Mouse (Mus musculus) bone marrow, adult 2 months (tissue): ENCODE measurements around the gene 2510009E07Rik. TPM values are rescaled to one million over a fixed set of nuclear protein-coding genes. Genes with fewer than 3 reads are reported as not detected.

ENCODE experiments used
- H3K27ac ChIP-seq: fragments of 200-500 bp; 2 replicates; pipeline ENCODE4 v1.5.1; 2012; ENCODE audit warnings: low read depth, mild to moderate bottlenecking, control low read depth, inconsistent platforms, low read length; ENCODE audit not compliant: control insufficient read depth, poor library complexity, insufficient read depth
- H3K4me1 ChIP-seq: fragments of 200-500 bp; 2 replicates; pipeline ENCODE4 v1.6.1; 2011; ENCODE audit warnings: low read length; ENCODE audit not compliant: control insufficient read depth, insufficient read depth
- H3K4me3 ChIP-seq: fragments of 200-500 bp; replicated peaks from 2 replicates; pipeline ENCODE3; 2011; ENCODE audit warnings: mild to moderate bottlenecking, low read depth, low read length, control low read depth; ENCODE audit not compliant: control insufficient read depth
- CTCF ChIP-seq: fragments of 200-500 bp; IDR thresholded peaks from 2 replicates; pipeline ENCODE4 v1.5.1; 2011; ENCODE audit warnings: low read length, control low read depth; ENCODE audit not compliant: control insufficient read depth, insufficient read depth
- POLR2A ChIP-seq: fragments of 200-500 bp; IDR thresholded peaks from 2 replicates; pipeline ENCODE4 v1.6.1; 2011; ENCODE audit warnings: low read depth, mild to moderate bottlenecking, control low read depth, low read length, borderline replicate concordance; ENCODE audit not compliant: control insufficient read depth
- WGBS: fragments of 180-500 bp; shearing (Covaris S2); methylation state at CpG from one replicate; pipeline ENCODE4 v1.1.7; 2018; 5-methylcytosine and 5-hydroxymethylcytosine counted together
- polyA plus RNA-seq: library from polyadenylated mRNA; stranded (reverse); fragments of >200 nt; gene quantifications from 2 replicates; pipeline ENCODE4 v1.2.4, GENCODE M21; 2011; ENCODE audit warnings: low replicate concordance; ENCODE audit not compliant: missing spikeins, insufficient read depth, insufficient read length

2510009E07Rik gene
- polyA plus RNA-seq, 1 experiment = 3.9 TPM

DNA sequence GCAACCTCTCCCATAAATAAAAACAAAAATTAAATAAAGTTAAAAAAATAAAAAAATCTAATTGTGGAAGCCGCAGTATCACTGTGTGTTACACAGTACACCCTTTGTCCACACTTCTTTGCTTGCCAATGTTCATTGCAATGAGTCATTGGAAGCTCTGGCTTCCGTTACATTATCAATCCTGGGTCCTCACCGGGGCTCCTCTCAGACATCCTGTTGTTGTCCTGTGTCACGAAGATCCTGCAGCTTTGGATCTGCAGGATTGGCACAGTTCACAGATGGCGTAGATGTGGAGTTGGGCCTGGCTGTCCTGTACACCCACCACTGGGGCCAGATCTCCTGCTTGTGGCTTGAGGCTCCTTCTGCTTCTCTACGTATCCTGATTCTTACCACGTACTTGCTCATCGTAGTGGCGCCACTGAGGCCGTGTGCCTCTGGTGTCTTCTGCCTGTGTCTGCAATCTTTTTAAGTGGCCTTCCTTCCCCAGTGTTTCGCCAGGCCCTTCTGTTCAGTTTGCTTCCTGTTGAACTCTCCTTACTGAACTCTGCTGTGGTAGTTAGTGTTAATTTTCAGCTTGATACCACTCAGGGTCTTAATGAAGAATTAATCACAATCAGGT is 57.2 kb downstream of the 2510009E07Rik start:
- no peak overlapping the region for H3K27ac ChIP-seq
- H3K4me1 ChIP-seq = peaks cover 13% of the 10 kb centered on the region
- no peak for TF ChIP-seq POLR2A
- 64% methylated on average over 11 of the region's 11 CpGs for WGBS
- no peak overlapping the region for H3K4me3 ChIP-seq

DNA sequence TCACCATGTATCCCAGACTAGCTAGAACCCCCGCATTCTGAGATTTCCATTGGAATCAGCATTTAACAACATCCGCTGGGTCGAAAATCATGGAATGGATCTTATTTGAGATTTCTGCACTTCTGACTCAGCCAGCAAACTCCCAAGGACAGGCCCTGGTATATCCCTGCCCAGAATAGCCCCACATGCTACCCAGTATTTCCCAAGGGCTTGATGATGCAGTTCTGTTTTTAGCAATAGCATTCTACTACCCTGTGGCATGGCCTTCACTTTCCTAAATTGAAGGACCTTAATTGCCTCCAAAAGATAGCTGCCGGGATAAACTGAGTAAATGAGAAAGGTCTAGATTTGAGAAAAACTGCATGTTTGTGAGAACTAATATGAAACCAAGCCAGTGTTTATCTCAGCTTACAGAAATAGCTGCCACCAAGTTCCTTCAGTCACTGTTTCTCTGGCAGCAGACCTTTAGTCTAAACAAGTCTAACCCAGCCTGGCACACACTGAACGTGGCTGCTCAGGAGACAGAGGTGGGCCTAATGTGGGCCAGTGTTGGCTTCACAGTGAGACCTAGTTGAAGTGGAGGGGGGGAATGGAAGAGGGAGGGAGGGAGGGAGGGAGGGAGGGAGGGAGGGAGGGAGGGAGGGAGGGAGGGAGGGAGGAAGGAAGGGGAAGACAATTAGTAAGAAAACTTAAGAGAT is 58.2 kb downstream of the 2510009E07Rik start:
- H3K4me3 ChIP-seq = no peak overlapping the region
- peaks cover 5% of the 10 kb centered on the region for H3K4me1 ChIP-seq
- no peak overlapping the region for H3K27ac ChIP-seq
- 87% methylated on average over 5 of the region's 5 CpGs for WGBS
- TF ChIP-seq POLR2A (no peak), CTCF (no peak)

DNA sequence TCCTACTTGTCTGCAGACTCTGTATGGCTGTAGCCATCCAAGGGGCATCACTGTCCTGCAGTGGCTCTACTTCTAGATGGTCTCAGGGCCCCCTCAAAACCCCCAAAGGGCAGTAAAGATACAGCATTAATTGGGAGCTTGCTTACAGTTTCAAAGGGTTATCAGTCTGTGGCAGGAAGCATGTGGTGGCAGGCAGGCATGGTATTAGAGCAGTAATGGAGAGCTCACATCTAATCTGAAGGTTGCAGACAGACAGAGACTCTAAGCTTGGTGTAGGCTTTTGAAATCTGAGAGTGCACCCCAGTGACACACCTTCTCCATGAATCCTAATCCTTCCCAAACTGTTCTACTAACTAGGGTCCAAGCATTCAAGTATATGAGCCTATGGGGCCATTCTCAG is 60.0 kb downstream of the 2510009E07Rik start:
- H3K4me3 ChIP-seq = no peak overlapping the region
- H3K4me1 ChIP-seq = no peaks in the 10 kb centered on the region; the same call in 1 of the 2 replicates
- no peak for TF ChIP-seq POLR2A
- no peak for TF ChIP-seq CTCF
- H3K27ac ChIP-seq = no peak overlapping the region

DNA sequence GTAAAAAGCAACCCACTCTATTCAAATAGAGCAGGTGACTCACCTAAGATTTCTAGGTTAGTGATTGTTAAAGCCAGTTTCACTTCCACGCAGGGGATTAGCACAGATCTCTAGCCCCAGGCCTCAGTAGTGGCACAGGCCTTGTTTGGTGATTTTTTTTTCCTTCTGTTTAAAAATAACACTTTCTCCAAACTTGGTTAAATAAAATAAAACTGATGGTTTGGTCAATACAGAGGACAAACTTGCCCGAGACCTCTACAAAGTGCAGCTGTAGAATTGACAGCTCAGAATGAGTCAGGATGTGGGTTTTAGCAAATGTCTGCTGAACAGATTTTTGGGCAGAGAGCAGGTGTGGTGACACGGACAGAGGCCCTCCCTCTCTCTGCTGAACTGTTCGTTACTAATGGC is 62.6 kb downstream of the 2510009E07Rik start:
- TF ChIP-seq CTCF (no peak), POLR2A (no peak)
- Histone ChIP-seq H3K4me3 (no peak overlapping the region), H3K27ac (no peak overlapping the region), H3K4me1 (no peaks in the 10 kb centered on the region; the same call in 1 of the 2 replicates)
- 49% methylated on average over 4 of the region's 4 CpGs for WGBS

DNA sequence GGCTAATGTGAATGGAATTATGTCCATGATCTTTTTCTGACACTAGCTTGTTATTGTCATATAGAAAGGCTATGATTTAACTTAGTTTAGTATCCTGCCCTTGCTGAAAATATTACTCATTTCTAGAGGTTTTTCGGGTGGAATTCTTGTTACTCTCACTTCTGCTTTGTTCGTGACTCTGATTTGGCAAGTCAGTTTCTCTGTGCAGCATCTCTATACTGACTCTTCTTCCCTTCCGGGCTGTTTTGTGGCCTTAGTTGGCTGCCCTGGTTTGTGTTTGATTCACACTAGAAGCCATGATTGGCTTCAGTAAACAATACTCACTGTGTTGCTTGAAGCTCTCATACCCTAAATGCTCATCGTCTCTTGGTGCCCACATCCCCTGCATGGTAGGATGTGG is 63.9 kb downstream of the 2510009E07Rik start:
- no peaks in the 10 kb centered on the region; the same call in none of the 2 replicates for H3K4me1 ChIP-seq
- TF ChIP-seq POLR2A = no peak
- no peak for TF ChIP-seq CTCF
- H3K27ac ChIP-seq = no peak overlapping the region; the same call in 1 of the 2 replicates
- 23% methylated on average over 4 of the region's 4 CpGs for WGBS
- H3K4me3 ChIP-seq = no peak overlapping the region

DNA sequence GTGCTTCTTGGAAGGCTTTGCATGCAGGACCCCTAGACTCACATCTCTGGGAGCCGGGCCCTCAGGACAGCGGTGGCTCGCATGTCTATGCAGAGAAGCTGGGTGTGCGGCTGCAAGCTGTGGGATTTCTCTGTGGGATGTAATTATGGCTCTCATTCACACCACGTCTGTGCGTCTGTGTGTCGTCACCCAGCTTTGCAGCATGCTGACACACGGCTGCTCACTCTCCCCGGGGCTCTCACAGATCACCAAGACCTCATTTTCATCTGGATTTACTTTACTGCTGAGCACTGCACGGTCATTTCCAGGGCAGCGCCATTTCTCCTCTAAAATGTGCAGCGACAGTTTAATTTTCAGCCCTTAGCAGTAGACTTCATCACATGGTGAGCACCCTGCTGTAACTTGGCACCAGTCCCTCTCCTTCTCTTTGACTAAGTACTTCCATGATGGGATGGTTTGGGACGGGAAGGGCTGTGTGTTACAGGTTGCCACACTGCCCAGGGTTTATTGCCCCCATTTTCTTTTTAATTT is 66.3 kb downstream of the 2510009E07Rik start:
- Histone ChIP-seq H3K27ac (no peak overlapping the region), H3K4me3 (no peak overlapping the region), H3K4me1 (no peaks in the 10 kb centered on the region; the same call in none of the 2 replicates)
- TF ChIP-seq CTCF (no peak), POLR2A (no peak)
- WGBS = 84% methylated on average over 13 of the region's 13 CpGs

DNA sequence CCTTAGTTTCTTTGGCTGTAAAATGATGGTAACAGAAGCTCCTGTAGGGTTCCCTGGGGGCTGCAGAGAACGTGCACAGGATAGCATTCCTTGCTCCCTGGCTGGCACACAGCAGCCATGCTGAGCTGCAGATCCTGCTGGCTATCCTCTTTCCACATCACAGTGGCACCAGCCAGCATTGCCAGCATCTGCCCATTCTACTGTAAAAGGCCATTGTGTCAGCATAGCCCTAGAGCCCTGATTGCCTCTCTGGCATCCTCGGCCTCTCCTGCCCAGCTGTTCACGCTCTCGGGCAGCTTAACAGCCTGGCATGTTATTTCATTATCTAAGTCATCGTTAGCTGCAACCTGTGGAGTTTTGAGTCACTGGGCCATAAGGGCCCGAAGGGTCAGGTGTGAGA is 67.2 kb downstream of the 2510009E07Rik start:
- no peak overlapping the region for H3K4me3 ChIP-seq
- 85% methylated on average over 6 of the region's 6 CpGs for WGBS
- H3K4me1 ChIP-seq = no peaks in the 10 kb centered on the region; the same call in none of the 2 replicates
- TF ChIP-seq CTCF (no peak), POLR2A (no peak)
- H3K27ac ChIP-seq = no peak overlapping the region

DNA sequence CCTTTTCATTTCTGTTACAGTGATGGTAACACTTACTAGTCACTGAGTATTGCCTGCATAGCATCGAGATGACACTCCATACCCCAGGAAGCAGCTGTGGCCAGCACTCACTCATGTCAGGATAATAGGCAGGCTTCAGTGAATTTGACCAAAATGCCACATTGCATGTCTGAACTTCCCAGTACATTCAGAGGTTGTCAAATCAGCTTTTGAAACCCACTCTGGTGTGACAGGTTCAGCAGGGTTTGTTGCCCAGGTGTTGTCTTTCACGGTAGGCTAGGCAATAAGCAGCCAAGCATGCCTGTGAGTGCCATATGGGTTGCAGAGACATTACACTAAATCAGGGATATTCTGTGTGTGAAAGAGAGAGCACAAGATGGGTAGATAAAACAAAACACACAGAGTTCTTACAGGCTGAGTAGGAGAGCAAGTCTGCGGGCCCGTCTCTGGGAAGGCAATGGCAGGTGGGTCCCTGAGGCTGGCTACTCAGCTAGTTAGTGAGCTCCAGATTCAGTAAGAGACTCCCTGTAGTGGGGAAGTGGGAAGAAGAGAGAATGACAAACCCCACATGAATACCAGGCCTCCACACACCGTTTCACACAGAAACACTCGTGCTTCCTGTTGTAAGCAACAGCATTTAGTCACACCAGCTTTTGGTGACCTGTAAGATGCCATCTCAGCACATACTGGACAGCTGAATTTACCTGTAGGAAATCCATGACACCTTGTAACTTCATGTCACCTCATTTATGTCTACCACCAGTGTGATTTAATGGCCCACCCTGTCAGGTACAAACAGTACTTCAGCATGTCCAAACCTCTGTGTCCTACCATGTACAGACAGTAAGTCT is 68.5 kb downstream of the 2510009E07Rik start:
- H3K27ac ChIP-seq = no peak overlapping the region
- 69% methylated on average over 6 of the region's 6 CpGs for WGBS

DNA sequence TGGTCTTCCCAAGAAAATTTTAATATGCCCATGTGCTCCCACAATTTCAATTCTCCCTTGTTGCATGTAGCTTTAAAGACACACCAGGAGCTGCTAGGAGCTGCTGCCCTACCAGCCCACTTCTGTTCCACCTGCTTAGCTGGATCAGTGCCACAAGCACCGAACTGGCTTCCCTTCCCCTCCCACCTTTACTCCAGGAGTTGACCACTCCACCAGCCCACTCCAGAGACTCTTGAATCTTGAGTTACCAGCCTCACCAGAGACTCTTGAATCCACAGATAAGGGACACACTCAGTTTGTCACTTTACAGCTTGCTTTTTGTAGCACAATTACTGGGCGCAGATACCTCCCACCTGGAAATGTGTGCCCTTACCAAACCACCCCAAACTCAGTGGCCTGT is 73.8 kb downstream of the 2510009E07Rik start:
- no peaks in the 10 kb centered on the region; the same call in none of the 2 replicates for H3K4me1 ChIP-seq
- TF ChIP-seq POLR2A (no peak), CTCF (no peak)
- no peak overlapping the region for H3K4me3 ChIP-seq
- H3K27ac ChIP-seq = no peak overlapping the region
- 60% methylated on average over 2 of the region's 2 CpGs for WGBS

More for the DNA sequence above, 68.5 kb downstream of the 2510009E07Rik start:
- TF ChIP-seq POLR2A = no peak
- no peak for TF ChIP-seq CTCF
- Histone ChIP-seq H3K4me3 (no peak overlapping the region), H3K4me1 (no peaks in the 10 kb centered on the region; the same call in none of the 2 replicates)
